Mouse (Mus musculus) testis, postnatal 10 days (tissue): ENCODE results near the gene Daxx.
"Not testable (repeated sequence)": the region's sequence is repeated elsewhere in the genome, so short reads cannot be mapped to it uniquely, and the experiment has no call there.

Source experiments
- DNase-seq: peaks from one replicate; pipeline ENCODE4 v3.0.0; 2021; ENCODE audit warnings: low spot score

Daxx gene

DNA sequence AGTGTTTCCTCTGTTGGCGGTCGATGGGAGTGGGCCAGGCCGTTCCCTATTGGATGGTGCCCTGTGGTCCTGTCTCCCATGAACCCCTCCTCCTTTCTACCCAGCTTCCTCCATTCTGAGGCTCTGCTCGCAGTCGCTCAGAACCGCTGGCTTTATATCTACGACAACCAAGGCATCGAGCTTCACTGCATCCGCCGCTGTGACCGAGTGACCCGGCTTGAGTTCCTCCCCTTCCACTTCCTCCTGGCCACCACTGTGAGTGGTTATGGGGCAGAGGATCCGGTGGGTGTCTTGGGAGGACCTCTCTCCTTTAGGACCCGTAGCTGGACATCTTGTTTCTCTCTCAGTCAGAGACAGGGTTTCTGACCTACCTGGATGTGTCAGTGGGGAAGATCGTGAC is 34.2 kb downstream of the Daxx start:
- no peak for DNase-seq

DNA sequence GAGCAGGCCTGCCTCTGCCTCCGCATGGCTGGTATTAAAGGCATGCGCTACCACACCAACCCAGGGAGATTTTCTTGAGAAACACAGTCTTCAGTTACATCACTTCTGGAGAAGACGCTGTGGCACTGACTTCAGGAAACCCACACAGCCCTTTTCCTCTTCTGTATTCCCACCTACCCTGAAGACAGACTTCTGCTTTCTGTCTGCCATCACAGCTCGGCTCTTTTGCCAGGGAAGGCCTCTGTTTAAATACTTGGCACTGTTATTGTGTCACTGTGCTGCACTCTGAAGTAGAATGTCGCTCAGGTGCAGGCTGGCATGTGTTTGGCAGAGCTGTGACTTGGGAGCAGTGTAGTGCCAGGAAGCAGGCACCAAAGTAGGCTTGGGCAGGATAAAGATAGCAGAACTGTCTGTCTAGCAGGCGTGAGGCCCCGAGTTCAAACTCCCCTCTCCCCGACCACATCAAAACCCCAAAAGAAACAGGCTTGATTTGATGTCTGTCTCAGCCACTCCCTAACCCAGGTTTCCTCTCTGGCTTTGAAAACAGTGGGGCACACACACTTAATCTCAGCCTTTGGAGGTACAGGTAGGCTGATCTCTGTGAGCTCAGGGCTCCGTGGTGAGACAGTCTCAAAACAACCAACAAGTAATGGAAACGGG is 38.3 kb downstream of the Daxx start:
- DNase-seq: no peak

DNA sequence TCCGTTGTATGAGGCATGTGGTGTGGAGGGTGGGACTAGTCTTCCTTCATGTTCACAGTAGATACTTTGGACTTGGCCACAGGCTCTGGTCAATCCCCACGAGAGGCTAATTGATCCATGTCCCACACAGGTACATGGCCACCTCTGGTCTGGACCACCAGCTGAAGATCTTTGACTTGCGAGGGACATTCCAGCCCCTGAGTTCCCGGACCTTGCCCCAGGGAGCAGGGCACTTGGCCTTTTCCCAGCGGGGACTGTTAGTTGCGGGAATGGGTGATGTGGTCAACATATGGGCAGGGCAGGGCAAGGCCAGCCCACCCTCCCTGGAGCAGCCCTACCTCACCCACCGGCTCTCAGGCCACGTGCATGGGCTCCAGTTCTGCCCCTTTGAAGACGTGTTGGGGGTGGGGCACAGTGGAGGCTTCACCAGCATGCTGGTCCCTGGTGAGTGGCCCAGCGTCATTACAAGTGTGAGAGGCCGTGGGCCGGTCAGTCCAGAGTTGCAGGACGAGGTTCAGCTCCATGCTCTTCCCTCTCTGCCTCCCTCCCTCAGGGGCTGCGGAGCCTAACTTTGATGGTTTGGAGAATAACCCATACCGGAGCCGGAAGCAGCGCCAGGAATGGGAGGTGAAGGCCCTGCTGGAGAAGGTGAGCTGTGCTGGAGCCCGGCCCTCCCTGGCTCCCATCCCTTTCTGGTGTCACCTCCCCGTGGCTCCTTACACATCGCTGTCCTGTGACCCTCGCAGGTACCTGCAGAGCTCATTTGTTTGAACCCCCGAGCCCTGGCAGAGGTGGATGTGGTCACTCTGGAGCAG is 39.1 kb downstream of the Daxx start:
- DNase-seq: no peak

DNA sequence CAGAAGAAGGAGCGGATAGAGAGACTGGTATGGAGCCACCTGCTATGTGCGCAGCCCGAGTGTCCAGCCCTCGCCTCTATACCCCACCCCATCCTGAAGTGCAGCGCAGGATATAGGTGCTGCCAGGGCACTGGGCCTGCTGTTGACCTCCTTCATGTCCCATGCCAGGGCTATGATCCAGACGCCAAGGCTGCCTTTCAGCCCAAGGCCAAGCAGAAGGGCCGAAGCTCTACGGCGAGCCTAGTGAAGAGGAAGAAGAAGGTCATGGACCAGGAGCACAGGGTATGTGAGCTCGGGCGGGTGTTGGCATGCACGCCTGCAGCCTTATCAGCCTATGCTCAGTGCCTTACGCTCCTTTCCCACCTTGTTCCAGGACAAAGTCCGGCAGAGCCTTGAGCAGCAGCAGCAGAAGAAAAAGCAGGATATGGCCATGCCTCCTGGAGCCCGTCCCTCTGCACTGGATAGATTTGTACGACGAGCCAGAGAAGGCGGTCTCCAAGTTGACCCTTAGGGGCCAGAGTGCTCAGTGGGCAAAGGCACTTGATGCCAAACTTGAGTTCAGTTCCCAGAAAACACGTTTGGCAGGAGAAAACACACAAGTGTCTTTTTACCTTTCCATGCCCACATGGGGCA is 39.8 kb downstream of the Daxx start:
- no peak for DNase-seq

DNA sequence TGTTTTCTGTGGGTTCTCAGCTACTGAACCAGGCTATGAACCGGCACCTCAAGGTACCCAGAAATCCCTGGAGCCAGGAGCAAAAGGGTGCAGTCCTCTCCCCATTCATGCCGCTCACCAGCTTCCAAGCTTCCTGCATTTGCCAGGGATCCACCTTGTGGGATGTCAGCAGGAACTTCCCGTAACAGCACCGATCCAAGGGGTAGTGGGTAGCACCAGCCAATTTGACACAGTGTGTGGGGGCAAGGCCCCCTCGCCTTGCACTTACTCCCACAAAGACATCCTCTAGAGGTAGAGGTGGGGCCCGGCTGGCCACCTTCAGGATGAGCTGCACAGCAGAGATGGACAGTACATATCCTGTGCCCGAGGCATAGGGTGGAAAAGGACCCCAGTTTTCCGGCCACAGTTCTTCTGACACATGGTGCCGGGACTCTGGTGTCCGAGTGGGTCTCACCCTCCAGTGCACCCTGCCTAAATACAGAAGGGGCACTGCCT is 41.0 kb downstream of the Daxx start:
- no peak for DNase-seq

DNA sequence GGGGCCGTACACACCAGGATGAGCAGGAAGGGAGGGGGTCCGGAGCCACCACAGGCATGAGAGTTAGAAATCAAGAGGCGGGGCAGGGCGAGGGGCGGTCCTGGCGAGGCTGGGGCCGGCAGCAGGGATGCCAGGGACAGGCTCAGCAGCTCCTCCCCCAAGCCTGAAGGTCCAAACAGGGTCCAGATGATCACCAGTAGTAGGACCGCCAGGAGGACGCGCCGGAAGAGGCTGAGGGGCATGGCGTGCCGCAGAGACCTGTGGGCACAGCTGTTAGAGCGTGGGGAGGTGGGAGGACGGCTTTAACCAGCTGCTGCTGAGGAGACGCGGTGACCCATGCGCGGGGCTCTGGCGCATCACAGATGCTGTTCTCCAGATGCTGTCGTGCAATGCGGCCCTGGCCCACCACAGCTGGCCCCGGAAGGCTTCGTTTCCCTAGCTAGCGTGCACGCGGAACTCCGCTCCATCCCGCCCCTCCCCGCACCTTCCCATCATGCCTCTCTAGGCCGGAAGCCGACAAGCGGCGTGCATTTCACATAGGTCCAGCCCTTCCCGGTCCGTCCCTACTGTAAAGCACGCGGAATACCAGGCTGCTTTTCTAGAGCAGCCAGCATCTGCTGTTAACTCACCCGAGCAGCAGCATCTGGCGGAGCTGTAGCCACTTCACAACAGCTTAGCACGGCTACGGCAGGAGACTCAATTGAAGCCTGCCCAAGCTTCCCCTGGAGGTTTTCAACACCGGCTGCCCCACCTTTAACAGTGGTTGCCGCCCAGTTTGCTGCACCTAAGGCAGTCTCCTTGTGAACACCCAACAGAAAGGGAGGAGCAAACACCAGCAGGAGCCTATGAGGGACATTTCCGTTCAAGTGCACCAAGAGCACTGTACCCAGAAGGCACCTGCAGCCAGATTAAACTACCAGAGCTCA is 42.1 kb downstream of the Daxx start, which contains the start of gene B3galt4:
B3galt4 (minus strand) TSS at position 468 of the 926 bp plus-strand sequence.
- peak; percentile 90 for DNase-seq

DNA sequence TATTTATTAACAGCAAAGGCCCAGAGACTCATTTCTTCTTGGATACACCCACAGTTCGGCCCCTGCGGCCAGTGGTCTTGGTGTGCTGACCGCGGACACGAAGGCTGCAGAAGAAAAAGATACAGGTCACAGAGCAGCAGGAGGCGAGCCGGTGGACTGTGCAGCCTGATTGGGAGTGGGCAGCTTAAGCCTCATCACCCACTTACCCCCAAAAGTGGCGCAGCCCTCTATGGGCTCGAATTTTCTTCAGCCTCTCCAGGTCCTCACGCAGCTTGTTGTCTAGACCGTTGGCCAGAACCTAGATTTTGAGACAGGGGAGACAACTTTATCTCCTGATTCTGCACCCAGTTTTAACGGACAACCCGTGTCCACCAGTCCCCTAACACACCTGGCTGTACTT is 42.8 kb downstream of the Daxx start:
- DNase-seq: not testable (repeated sequence)

DNA sequence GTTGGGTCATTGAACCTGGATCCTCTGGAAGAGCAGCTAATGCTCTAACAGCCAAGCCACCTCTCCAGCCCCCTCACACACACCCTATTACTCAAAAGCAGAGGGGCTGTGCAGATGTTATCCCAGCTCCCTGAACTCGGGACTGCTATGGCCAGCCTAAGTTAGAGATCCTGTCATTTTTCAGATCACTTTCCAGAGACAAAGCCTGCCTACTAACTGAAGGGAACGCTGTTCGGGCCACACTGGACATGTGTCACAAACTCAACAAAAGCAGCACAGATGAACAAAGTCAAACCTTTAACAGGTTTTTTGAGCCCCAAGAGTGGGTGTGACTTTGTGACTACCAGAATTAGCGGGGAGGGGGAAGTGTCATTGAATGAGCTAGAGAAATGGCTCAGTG is 43.7 kb downstream of the Daxx start:
- no peak for DNase-seq

DNA sequence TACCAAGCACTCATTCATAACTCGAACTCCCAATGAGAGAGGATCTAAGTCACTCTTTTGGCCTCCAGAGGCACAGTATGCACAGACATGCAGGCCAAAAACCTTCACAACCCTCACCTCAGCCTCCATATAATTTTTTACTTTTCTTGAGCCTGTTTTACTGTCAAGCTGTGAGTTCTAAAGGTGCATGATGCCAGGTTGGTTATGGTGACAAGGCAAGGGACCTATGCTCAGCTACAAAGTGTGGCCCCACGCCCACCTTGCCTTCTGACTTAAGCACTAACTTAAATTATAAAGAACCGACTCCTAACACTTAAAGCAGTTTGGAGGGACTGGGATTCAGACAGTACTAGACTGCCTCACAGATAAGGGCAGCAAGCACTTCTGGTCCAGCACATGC is 44.1 kb downstream of the Daxx start:
- no peak for DNase-seq

DNA sequence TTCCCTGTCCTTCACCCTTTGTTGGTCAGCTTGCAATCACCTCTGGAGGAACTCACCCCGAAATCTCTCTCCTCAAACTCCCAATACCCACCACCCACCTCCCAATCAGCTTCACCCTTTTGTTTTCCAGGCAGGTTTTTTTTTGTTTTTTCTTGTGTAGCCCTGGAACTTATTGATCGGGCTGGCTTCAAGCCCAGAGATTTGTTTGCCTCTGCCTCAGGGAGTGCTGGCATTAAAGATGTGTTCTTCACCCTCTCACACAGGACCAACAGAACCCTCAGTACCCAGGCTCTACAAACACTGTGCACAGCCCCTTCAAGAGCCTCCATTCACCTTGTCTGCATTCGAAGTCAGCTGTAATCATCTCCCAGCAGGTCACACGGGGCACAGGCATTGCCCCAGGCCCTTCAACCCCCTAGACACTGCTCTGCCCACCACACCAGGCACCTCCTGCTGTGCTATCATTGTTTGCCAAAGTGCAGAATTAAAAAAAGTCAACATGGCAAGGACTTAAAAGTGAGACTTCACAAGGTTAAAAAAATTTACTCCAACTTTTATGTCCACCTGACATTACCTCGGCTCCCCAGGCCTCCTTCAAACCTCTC is 44.8 kb downstream of the Daxx start:
- no peak for DNase-seq

DNA sequence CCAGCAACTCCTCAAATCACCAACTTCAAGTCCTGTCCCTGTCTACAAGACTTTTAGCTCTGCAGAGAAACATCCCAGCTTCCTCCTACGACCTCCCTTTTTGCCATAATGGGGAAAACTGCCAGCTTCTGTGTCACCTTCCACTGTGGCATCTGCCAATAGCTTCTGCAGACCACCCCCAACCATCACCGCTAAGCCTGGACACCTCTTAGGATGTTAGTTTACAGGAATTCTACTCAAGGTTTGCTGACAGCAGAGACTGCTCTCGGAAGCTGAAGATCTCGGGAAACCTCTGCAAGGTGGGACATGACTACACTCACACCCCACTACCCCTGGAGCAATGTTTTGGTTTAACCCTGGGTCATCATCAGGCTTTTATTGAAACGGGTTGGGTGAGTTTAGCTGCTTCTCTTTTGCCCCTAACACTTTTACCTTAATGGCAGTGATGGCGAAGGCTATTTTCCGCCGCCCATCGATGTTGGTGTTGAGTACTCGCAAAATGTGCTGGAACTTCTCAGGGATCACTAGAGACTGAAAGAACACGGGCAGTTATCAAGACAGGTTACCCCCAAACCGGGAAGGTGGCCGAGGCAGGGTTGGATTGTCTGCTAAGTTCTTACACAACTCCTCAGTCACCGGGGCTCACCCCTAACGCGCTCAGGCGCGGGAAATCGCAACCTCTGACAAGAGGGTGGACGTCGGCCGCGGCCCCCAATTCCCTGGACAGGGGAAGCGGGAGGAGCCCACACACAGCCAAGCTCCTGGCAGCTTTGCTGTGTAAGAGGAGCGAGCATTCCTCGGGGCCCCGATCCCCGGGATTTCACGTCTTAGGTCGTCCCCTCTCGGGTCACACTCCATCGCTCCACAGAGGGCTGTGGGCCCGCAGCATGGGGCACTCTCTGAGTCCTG is 45.7 kb downstream of the Daxx start:
- peak; percentile 71 for DNase-seq

DNA sequence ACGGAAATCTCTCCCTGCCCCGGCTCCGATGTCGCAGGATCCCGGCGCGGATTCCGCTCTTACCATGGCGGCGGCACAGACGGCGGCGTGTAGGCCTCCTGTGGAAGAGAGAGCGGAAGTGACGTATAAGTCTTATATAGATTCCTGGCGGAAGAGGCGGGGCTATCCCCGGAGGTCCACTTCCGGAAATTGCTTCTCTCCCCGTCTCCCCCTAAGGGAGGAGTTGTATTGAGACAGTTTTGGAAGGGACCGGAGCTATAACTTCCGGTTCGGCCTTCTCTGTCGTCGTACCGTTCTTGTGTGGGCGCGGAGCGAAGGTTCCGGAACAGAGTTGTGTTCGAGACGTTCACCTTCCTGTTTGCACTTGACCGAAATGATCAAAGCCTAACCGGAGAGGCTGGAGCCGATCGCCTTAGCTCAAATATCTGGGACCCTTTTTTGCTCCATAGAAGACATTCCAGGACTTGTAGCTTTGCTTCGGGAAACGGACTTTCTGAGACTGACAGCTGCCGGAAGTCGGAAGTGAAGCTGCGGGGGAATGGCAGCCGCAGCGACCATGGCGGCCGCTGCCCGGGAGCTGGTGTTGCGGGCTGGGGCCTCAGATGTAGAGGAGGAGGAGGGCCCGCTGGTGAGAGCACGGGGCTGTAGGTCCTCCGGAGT is 46.5 kb downstream of the Daxx start, which contains the start of the genes Vps52 and Rps18:
Vps52 (plus strand) TSS at position 258 of the 660 bp plus-strand sequence.
Rps18 (minus strand) TSS at position 447 of the 660 bp plus-strand sequence.
- DNase-seq: peak; percentile 95

DNA sequence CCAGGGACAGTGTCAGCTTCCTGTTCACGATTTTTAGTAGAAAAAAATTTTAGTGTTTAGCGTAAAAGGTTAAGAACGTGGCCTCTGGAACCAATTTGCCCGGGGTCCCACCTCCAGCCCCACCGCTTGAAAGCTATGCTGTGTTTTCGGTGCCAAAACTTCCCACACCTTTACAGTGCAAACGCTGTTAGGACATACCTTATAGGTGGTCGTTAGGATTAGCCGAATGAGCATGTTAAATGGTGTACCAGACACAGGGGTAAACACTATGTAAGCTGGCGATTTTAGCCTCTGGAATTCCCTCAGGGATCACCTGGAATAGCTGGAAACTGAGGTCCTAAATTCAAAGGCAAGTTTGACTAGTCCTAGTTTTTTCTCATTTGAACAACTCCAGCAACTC is 47.1 kb downstream of the Daxx start:
- DNase-seq: no peak

DNA sequence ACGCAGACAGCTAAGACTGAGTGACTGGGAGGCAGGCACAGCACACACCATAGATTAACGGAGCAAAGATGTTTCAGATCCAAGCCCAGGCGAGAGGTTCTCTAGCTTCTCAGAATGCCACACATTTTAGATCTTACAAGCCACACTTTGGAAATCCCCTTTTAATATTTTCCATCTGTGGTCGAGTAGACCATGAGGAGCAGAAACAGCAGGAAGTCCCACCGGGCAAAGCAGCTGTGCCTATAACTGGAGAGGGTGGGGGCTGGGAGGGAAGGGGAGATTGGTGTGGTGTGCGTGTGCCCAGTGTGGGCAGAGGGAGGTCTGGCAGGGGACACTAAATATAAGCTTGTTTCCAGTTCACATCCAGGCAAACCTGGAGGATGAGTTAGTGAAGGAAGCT is 48.3 kb downstream of the Daxx start:
- no peak for DNase-seq

DNA sequence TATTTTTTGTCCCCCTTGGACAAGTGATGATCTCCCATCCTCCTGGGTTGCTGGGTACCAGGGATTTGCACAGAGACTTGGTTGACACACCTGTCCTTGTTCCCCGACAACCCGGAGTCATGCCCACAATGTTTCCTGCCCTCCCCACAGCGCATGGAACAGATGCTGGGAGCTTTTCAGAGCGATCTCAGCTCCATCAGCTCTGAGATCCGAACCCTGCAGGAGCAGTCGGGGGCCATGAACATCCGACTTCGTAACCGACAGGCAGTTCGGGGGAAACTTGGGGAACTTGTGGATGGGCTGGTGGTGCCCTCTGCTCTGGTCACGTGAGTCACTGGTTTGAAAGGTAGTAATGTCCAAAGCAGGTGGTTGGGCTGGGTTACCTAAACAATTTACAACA is 49.2 kb downstream of the Daxx start:
- DNase-seq: no peak

DNA sequence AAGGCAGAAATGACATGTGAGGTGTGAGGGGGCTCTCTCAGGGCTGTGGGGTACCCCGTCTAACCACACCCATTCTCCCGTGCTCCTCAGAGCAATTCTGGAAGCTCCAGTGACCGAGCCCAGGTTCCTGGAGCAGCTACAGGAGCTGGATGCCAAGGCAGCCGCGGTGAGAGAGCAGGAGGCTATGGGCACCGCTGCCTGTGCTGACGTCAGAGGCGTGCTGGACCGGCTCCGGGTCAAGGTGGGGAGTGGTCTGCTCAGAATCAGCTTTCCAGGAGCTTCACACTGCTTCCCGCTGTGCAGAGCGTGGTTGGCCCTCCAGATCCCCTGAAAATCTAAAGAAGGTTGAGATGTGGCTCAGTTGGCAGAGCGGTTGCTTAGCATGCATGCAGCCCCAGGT is 49.9 kb downstream of the Daxx start:
- DNase-seq: peak; percentile 65

DNA sequence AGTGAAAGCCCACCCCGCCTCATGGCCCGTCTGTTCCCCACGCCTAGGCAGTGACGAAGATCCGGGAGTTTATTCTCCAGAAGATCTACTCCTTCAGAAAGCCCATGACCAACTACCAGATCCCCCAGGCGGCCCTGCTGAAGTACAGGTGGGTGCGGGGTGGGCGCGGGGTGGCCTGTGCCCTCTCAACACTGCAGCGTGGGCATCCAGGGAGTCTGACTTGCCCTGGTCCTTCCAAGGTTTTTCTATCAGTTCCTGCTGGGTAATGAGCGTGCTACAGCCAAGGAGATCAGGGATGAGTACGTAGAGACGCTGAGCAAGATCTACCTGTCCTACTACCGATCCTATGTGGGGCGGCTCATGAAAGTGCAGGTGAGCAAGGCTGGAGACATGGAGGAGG is 50.7 kb downstream of the Daxx start:
- DNase-seq: no peak

DNA sequence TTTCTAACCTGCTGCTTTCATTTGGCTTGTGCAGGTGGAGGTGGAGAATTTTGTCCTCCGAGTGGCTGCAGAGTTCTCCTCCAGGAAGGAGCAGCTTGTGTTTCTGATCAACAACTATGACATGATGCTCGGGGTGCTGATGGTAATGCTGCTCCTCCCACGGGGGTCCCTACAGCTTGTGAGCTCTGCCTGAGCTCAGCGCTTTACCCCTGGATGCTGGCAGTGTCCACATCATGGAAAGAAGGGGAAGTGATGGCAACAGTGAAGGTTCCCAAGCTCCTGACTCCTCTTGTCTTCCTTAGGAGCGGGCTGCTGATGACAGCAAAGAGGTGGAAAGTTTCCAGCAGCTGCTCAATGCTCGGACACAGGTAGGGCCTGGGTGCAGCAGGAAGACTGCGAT is 53.7 kb downstream of the Daxx start:
- no peak for DNase-seq
